Mouse (Mus musculus) right cerebral cortex, adult 2 months (tissue): ENCODE results near the gene Nxnl1.

Experiments used
- DNase-seq, 2 experiments: peaks; one replicate each; pipeline ENCODE4 v3.0.0; 2021 to 2022; ENCODE audit warnings: low spot score in 2 of 2

Gene Nxnl1

DNA sequence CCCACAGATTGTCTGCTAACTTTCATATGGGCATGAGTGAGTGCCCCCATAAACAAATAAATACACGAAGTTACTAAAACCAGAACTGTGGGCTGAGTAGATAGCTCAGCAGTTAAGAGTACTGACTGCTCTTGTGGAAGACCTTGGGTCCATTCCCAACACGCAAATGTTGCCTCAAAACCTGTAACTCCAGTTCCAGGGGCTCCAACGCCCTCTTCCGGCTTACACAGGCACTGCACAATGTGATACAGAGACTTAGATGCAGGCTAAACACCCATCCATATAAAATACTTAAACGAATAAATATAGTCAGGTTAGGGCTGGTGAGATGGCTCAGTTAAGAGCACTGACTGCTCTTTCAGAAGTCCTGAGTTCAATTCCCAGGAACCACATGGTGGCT is 51.4 kb downstream of the Nxnl1 start:
- no peak for DNase-seq

DNA sequence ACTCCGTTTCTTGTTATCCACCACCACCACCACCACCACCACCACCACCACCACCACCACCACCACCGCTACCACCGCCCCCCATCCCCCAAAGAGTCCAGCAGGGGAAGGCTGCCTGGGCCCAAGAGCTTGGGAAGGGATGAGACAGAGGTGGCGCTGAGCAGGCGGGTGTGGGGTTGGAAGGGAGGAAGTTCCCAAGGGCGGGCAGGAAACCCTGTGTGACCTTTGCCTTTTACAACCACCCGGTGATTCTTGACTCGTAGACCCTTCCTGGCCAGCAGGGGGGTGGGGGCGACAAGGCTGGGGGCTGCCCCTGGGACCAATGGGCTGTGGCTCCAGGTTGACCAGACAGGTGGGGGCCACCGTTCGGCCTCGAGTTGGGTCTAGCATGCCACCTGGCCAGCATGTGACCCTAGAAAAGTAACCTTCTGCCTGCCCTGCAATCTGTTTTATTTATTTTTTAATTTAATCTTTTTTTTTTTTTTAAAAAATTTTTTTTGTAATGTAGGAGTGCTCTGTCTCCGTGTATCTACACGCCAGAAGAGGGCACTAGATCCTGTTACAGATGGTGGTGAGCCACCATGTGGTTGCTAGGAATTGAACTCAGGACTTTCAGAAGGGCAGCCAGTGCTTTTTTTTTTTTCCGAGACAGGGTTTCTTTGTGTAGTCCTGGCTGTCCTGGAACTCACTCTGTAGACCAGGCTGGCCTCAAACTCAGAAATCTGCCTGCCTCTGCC is 53.2 kb downstream of the Nxnl1 start:
- DNase-seq, result no peak

DNA sequence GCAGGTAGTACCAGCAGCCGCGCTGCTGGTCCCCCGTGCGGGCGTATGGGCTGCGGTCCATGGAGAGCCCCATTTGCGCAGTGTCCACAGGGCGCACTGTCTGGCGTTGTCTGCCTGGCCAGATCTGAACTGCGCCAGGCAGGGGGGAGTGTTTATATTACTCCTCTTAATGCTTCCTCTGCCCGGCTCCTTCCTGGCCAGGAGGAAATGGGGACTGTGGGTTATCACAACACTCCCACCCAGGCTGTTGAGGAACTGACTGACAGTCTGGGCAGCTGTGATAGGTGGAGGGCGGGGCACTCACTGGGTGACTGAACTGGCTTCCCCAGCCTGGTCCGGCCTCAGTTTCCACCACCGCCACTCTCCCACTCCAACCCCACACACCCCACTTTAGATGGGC is 54.8 kb downstream of the Nxnl1 start, which contains the start of gene Plvap:
Gene Plvap, minus strand, starts transcription at position 109 of the 400 bp plus-strand sequence.
- no peak for DNase-seq
